Mouse (Mus musculus) midbrain, embryonic 12.5 days (tissue): ENCODE results near the gene Nuak1. TPM values are rescaled to one million over a fixed set of nuclear protein-coding genes. Genes with fewer than 3 reads are reported as not detected.
A peak's percentile ranks its signal among the peaks of the same experiment; 100 is the strongest.

Source experiments
- ATAC-seq: fragments of 200-750 bp; cut with Nextera tagmentation; 2 replicates; pipeline ENCODE4 v1.8.0; 2017; ENCODE audit warnings: low read depth, moderate TSS enrichment, moderate library complexity; ENCODE audit not compliant: low FRiP score
- H3K27ac ChIP-seq: fragments of 300-500 bp; sonication (generic); replicated peaks from 2 replicates; pipeline ENCODE4 v1.5.1; 2016; ENCODE audit warnings: mild to moderate bottlenecking
- H3K27me3 ChIP-seq: fragments of 300-500 bp; sonication (generic); 2 replicates; pipeline ENCODE4 v1.6.1; 2016; ENCODE audit warnings: mild to moderate bottlenecking
- H3K36me3 ChIP-seq: fragments of 300-500 bp; sonication (generic); 2 replicates; pipeline ENCODE4 v1.6.1; 2016
- H3K4me1 ChIP-seq: fragments of 300-500 bp; sonication (generic); 2 replicates; pipeline ENCODE4 v1.6.1; 2016
- H3K4me2 ChIP-seq: fragments of 300-500 bp; sonication (generic); replicated peaks from 2 replicates; pipeline ENCODE4 v1.6.1; 2016; ENCODE audit warnings: mild to moderate bottlenecking, moderate library complexity
- H3K4me3 ChIP-seq: fragments of 300-500 bp; sonication (generic); 2 replicates; pipeline ENCODE4 v1.5.1; 2016; ENCODE audit warnings: mild to moderate bottlenecking
- H3K9ac ChIP-seq: fragments of 300-500 bp; sonication (generic); replicated peaks from 2 replicates; pipeline ENCODE4 v1.6.1; 2016; ENCODE audit warnings: mild to moderate bottlenecking, moderate library complexity
- H3K9me3 ChIP-seq: fragments of 300-500 bp; sonication (generic); 2 replicates; pipeline ENCODE4 v1.6.1; 2016; ENCODE audit warnings: mild to moderate bottlenecking
- WGBS: fragments of 180-500 bp; shearing (Covaris S2); methylation state at CpG from one replicate; pipeline ENCODE4 v1.1.7; 2016; 5-methylcytosine and 5-hydroxymethylcytosine counted together
- polyA plus RNA-seq: library from polyadenylated mRNA; unstranded; fragments of >200 nt; fragmentation: Nextera tagmentation; extraction: Ambion mirVana; gene quantifications from 2 replicates; pipeline ENCODE4 v1.2.1, GENCODE M21; 2016

Gene Nuak1
- polyA plus RNA-seq, 1 experiment from 2014 or later = 4.5 TPM

DNA sequence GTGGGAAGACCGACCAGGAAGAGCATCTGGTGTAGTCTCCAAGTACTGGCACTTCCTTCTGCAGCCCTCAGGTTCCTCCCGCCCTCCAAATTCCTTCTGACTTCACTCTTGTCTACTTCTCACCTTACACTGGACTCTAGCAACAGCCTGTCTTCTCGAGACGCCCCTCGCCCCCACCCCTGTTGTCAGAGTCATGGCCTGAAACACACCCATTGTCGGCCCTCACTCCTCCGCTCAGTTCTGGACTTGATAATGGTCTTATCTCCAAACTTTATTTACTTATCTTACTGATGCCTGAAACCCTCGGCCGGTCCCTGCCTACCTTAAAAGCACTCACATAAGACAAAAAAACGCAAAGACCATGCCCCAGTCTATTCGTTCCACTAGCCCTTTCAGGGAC is 1.4 kb upstream of the Nuak1 start:
- Histone ChIP-seq H3K4me2 (peak overlapping the region; percentile 86), H3K4me1 (peaks cover 48% of the 10 kb centered on the region), H3K9me3 (no peaks in the 10 kb centered on the region), H3K36me3 (no peaks in the 10 kb centered on the region), H3K27ac (peak overlapping the region; percentile 98), H3K4me3 (peak overlapping the region; percentile 82), H3K9ac (peak overlapping the region; percentile 98), H3K27me3 (no peaks in the 10 kb centered on the region)
- ATAC-seq = no peak
- 6% methylated on average over 11 of the region's 11 CpGs for WGBS

DNA sequence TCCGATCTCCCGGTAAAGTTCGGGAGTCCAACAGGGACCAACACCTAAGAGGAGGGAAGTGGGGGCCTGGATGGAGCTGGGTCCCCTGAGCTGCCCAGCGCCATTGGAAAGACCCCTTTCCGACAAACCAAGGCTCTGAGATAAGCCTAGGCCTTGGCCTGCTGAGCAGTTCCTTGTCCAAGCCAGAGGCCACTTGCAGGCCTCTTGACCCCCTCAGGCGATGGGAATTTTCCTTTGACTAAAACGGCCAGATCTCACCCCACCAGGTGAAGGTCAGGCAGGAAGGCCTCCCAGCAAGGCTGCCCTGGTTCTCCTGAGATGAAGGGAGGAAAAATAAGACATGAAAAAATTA is 1.0 kb upstream of the Nuak1 start:
- WGBS = under 1% methylated on average over 7 of the region's 7 CpGs
- H3K27ac ChIP-seq = peak overlapping the region; percentile 98
- H3K27me3 ChIP-seq = no peaks in the 10 kb centered on the region
- peaks cover 49% of the 10 kb centered on the region for H3K4me1 ChIP-seq
- H3K4me3 ChIP-seq = peak overlapping the region; percentile 82
- no peak for ATAC-seq
- H3K4me2 ChIP-seq = peak overlapping the region; percentile 86
- H3K9ac ChIP-seq = peak overlapping the region; percentile 98
- H3K9me3 ChIP-seq = no peaks in the 10 kb centered on the region
- no peaks in the 10 kb centered on the region for H3K36me3 ChIP-seq

DNA sequence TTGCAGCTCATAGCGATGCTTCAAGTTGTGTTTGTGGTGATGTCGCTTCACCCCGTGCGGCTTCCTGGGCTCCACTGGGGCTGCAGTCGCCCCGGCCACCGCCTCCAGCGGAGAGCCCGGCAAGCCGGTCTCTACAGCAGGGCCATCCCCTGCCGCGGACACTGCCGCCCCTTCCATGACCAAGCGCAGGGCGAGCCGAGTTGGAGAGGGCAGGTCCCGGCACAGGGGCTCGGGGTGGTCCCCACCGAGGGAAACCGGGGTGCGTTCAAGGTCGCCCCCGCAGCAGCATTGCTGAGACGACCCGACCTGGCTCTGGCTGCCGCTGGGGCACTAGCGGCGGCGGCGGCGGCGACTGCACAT is 236 bp downstream of the Nuak1 start:
- H3K9ac ChIP-seq = peak overlapping the region; percentile 98
- peaks cover 60% of the 10 kb centered on the region for H3K4me1 ChIP-seq
- peak; percentile 55 for ATAC-seq
- peak overlapping the region; percentile 86 for H3K4me2 ChIP-seq
- H3K9me3 ChIP-seq = no peaks in the 10 kb centered on the region
- no peaks in the 10 kb centered on the region for H3K36me3 ChIP-seq
- no peaks in the 10 kb centered on the region for H3K27me3 ChIP-seq
- H3K4me3 ChIP-seq = peak overlapping the region; percentile 82
- 0% methylated on average over 30 of the region's 32 CpGs for WGBS
- H3K27ac ChIP-seq = peak overlapping the region; percentile 98

DNA sequence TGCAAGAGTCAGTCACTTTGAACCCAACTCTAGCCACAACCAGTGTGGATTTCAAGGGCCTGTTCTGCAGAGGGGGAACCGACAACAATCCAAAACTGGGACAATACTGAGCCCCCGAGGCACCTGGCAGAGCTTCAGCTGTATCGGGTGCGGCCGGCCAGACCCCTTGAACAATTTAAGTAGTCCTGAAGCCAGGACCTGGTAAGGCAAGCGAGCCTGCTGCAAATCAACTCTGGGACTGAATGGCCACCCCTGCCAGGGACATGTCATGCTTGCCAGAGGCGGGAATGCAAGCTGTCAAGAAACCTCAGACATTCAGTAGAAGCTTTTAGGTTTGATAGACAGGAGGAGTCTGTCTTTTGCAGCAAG is 1.2 kb downstream of the Nuak1 start:
- H3K4me1 ChIP-seq = peaks cover 58% of the 10 kb centered on the region
- no peaks in the 10 kb centered on the region for H3K36me3 ChIP-seq
- no peak for ATAC-seq
- H3K9ac ChIP-seq = peak overlapping the region; percentile 98
- H3K9me3 ChIP-seq = no peaks in the 10 kb centered on the region
- H3K4me3 ChIP-seq = peak overlapping the region; percentile 82
- peak overlapping the region; percentile 86 for H3K4me2 ChIP-seq
- H3K27me3 ChIP-seq = no peaks in the 10 kb centered on the region
- 11% methylated on average over 7 of the region's 7 CpGs for WGBS
- no peak overlapping the region; the same call in none of the 2 replicates for H3K27ac ChIP-seq

DNA sequence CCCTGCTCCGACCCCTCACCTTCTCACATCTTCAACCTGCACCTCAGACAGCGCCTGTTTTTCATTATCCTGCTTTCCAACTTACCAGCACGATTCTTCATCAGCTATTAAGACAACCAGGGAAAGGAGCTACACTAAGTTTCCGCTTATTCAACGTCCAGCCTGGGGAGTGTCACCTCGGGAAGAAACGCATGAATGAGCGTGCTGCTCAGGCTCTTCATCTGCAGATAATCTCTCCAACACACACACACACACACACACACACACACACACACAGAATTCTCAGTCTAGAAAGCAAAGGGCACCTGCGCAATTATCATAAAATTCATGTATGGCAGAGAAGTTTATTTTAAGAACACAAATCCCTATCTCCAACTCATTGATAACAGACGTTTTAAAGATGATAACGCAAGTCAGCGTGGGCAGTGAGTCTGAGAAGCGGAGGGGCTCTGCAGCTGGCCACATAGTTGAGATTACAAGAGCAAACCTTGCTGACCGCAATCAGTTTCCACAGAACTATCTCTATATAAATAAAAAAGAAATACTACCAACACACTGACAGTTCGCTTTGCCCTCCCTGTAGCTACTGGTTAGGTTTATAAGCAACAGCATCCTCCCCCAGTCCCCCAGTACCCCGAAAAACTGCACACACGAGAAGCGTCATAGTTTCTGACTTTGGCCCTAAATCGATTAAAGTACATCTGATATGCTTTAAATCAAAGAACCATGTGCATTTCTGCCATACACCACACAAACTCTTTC is 1.8 kb downstream of the Nuak1 start:
- peak overlapping the region; percentile 98 for H3K9ac ChIP-seq
- H3K4me3 ChIP-seq = peak overlapping the region; percentile 82
- H3K4me2 ChIP-seq = peak overlapping the region; percentile 86
- WGBS = 27% methylated on average over 19 of the region's 19 CpGs
- H3K27ac ChIP-seq = peak overlapping the region; percentile 80
- no peaks in the 10 kb centered on the region; the same call in 1 of the 2 replicates for H3K36me3 ChIP-seq
- no peaks in the 10 kb centered on the region for H3K9me3 ChIP-seq
- ATAC-seq = no peak
- H3K27me3 ChIP-seq = no peaks in the 10 kb centered on the region
- peaks cover 58% of the 10 kb centered on the region for H3K4me1 ChIP-seq

DNA sequence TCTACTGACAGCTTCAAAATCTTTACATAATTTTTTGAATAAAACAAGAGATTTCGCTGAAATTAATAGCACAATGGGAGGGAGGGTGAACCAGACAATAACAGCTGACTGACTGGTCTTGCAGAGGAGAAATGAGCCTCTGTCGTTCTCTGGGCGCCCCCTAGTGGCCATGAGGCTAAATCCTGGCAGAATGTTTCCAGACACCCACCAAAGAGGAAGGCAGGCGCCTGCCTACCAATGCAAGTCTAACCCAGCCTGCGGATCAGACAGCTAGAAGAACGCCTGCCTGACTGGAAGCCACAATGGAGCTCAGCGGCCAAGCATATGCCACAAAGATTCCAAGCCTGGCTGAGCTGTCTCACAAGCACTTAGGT is 2.4 kb downstream of the Nuak1 start:
- peak overlapping the region; percentile 98 for H3K9ac ChIP-seq
- H3K27ac ChIP-seq = peak overlapping the region; percentile 80
- WGBS = 0% methylated on average over 7 of the region's 7 CpGs
- H3K27me3 ChIP-seq = no peaks in the 10 kb centered on the region
- H3K4me3 ChIP-seq = peak overlapping the region; percentile 82
- peaks cover 4% of the 10 kb centered on the region; the same call in 1 of the 2 replicates for H3K36me3 ChIP-seq
- no peaks in the 10 kb centered on the region for H3K9me3 ChIP-seq
- H3K4me2 ChIP-seq = peak overlapping the region; percentile 86
- ATAC-seq = peak; percentile 47
- H3K4me1 ChIP-seq = peaks cover 57% of the 10 kb centered on the region

DNA sequence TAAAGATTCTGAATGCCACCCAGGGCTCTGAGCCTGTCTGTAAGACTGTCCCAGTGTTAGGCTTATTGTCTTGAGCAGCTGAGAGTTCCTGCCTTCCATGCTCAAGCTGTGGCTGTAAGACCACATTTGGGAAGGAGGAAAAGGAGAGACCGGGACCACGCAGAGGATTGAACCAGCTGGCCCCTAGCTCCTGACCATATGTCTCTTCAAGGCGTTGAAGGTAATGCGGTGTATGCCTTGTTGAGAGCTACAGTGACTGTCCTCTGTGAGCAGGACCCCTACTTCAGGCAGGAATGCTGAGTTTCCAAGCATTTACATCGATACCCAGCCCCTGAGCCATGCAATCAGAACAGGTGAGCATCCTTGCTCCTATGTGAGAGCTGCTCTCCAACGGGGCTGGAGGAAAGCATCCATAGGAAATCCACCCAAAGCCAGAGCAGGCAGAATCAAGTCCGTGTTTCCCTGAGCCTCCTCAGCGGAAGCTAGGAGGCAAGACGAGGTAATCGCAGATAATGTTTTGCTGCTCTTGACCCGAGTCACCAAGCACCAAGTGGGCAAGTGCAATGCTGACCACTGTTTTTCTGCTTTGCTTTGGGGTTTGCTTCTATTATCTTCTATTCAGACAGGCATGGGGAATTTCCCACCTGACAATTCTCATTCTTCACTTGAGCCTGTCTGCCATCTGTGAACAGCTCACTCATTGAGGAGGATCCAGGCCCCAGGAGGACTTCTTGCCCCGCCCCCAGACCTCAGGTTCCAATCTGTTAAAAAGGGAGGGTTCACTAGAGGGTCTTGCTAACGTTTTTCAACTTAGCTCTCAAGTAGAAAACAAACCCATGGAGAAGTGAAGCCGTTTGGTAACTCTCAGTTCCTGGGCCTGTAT is 3.0 kb downstream of the Nuak1 start:
- Histone ChIP-seq H3K27me3 (no peaks in the 10 kb centered on the region), H3K4me1 (peaks cover 51% of the 10 kb centered on the region), H3K4me2 (peak overlapping the region; percentile 86), H3K36me3 (peaks cover 9% of the 10 kb centered on the region; the same call in 1 of the 2 replicates), H3K4me3 (peak overlapping the region; percentile 82), H3K9me3 (no peaks in the 10 kb centered on the region), H3K27ac (peak overlapping the region; percentile 80), H3K9ac (peak overlapping the region; percentile 50)
- WGBS = 36% methylated on average over 14 of the region's 14 CpGs
- peak; percentile 30 for ATAC-seq

DNA sequence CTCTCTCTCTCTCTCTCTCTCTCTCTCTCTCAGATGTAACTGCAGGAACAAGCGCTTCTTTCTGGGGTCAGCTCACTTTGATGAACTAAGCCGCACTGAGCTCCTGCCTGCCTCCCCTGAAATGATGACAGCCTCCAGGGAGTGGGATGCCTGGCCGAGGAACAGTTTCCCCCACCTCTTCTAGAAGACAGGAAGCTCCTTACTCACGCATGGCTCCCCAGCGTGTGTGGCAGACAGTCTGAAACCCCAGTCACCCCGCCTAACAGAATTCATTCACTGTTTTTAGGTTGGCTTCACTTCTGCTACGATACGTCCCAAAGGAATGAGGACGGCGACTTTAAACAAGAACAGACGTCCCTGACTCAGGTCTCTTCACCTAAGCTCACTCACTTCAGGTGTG is 4.5 kb downstream of the Nuak1 start:
- Histone ChIP-seq H3K4me3 (no peak overlapping the region), H3K4me2 (no peak overlapping the region), H3K9me3 (no peaks in the 10 kb centered on the region), H3K9ac (no peak overlapping the region), H3K27ac (no peak overlapping the region), H3K4me1 (peaks cover 40% of the 10 kb centered on the region), H3K27me3 (no peaks in the 10 kb centered on the region), H3K36me3 (peaks cover 19% of the 10 kb centered on the region; the same call in 1 of the 2 replicates)
- 66% methylated on average over 11 of the region's 11 CpGs for WGBS
- ATAC-seq = no peak

DNA sequence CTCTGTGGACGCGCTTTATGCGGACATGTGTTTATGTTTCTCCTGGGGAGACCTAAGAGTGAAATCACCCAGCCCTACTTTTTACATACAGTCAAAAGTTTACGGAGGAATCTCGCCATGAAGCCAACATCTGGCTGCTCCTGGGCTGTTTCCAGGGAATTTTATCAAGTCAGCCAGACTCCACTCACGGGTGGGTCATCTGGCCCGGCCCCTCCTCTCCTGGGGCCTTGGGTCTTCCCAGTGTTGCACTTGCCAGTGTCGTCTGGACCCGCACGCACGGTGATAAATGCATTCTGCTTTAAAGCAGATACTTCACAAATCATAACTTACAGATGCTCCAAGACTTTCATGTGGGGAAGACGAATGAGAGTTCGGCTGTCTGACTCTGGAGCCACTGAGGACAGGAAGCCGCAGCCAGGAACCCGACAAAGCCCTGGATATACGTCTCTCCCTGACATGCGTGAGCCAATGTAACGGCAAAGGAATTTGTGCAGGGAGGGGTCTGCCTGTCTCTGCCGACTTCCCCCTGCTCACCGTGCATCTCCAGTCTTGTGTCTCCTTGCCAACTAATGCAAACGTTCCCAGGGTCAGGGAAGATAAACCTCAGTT is 7.1 kb downstream of the Nuak1 start:
- H3K36me3 ChIP-seq = peaks cover 25% of the 10 kb centered on the region; the same call in 1 of the 2 replicates
- H3K4me3 ChIP-seq = no peak overlapping the region
- 86% methylated on average over 21 of the region's 21 CpGs for WGBS
- no peak for ATAC-seq
- no peak overlapping the region for H3K9ac ChIP-seq
- H3K27ac ChIP-seq = no peak overlapping the region
- no peaks in the 10 kb centered on the region for H3K9me3 ChIP-seq
- peaks cover 27% of the 10 kb centered on the region for H3K4me1 ChIP-seq
- no peak overlapping the region for H3K4me2 ChIP-seq
- H3K27me3 ChIP-seq = no peaks in the 10 kb centered on the region

DNA sequence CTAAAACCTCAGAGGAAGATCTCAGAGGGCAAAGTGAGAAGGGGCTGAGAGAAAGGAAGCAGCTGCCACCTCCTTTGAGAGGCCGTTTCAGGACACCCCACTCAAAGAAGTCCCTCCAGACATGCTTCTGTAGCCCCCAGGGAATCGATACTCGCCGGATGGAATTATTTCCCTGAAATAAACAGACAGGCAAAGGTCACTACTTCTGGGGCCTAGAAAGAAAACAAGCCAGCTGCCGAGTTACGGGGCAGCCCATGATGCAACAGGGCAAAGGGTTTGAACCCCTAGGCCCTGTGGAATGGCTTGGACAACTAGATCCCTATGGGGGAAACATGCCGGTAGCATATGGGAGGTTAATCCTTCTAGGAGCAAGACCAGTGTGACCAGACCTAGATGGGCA is 16.0 kb downstream of the Nuak1 start:
- H3K4me2 ChIP-seq = no peak overlapping the region
- no peak for ATAC-seq
- 62% methylated on average over 7 of the region's 7 CpGs for WGBS

DNA sequence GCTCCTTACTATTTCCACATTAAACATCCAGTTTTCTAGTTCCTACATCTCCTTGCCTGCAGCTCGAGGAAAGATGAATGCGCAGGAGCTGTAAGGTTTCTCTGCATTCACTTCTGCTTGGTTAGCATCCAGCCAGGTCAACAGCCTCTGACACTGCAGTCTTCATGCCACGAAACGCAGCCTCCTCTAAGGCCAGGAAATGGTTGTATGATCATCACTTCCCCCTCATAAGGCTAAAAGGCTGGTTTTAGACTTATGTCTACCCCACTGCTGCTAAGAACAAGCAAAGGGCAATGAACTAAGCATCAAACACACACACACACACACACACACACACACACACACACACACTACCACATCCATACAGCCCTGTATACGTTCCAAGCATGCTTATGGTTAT is 16.5 kb downstream of the Nuak1 start:
- Histone ChIP-seq H3K4me2 (no peak overlapping the region), H3K27ac (no peak overlapping the region), H3K9me3 (no peaks in the 10 kb centered on the region), H3K4me1 (peaks cover 4% of the 10 kb centered on the region; the same call in 1 of the 2 replicates), H3K9ac (no peak overlapping the region), H3K36me3 (peaks cover 6% of the 10 kb centered on the region; the same call in 1 of the 2 replicates), H3K27me3 (no peaks in the 10 kb centered on the region), H3K4me3 (no peak overlapping the region)
- WGBS = 92% methylated on average over 5 of the region's 5 CpGs
- ATAC-seq = no peak

More for the DNA sequence above, 16.0 kb downstream of the Nuak1 start:
- H3K36me3 ChIP-seq = peaks cover 7% of the 10 kb centered on the region
- no peaks in the 10 kb centered on the region for H3K9me3 ChIP-seq
- peaks cover 4% of the 10 kb centered on the region; the same call in 1 of the 2 replicates for H3K4me1 ChIP-seq
- H3K9ac ChIP-seq = no peak overlapping the region
- H3K27ac ChIP-seq = no peak overlapping the region
- no peaks in the 10 kb centered on the region for H3K27me3 ChIP-seq
- H3K4me3 ChIP-seq = no peak overlapping the region

DNA sequence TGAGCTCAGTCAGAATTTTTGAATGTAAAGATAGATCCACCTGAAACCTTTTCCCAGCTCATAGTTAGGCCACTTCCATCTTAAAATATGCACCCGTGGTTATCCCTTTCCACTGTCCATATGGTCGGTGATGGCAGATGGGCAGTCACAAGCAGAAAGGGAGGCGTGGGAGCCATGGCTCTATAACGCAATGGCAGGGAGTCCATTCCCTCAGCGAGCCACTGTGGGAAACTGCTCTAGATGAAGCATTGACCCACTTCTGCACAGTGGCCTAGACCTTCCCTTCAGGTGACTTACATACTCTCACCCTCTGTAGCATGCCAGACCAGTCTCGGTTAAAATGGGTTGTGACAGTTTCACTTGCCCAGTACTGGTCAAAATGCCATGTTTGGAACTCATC is 19.8 kb downstream of the Nuak1 start:
- 97% methylated on average over 6 of the region's 6 CpGs for WGBS
- ATAC-seq = no peak
- Histone ChIP-seq H3K27me3 (no peaks in the 10 kb centered on the region), H3K36me3 (peaks cover 6% of the 10 kb centered on the region; the same call in 1 of the 2 replicates), H3K4me3 (no peak overlapping the region), H3K9me3 (no peaks in the 10 kb centered on the region), H3K9ac (no peak overlapping the region), H3K27ac (no peak overlapping the region), H3K4me2 (no peak overlapping the region), H3K4me1 (peaks cover 4% of the 10 kb centered on the region; the same call in 1 of the 2 replicates)
